Mouse (Mus musculus): ENCODE results near the gene Fxyd5.

Fxyd5 gene

DNA sequence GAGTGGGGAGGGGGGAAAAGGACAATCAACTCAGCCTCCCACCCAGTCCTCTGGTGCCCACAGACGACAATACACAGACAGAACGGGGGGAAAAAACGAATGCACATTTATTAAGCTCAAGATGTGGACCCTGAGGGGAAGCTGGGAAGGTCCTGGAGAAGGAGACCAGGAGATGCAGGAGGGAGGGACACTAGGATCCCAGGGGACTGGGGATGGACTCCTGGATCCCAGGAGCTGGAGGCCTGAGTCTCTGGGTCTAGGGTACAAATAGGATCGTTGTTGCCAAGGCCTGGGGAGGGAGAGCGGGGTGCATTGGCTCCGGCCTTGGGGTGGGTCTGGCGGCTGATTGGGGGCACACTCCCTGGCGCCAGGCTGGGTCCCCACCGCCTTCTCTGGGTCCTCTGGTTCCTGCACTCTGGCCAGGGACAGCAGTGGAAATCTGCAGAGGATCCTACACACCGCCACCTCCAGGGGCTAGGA, at the start of gene Fxyd5:
TSS of gene Fxyd5 (minus strand) at position 51 of the 480 bp plus-strand sequence.
- DNase-seq (ENCODE audit: low read depth) = peak; percentile 27

DNA sequence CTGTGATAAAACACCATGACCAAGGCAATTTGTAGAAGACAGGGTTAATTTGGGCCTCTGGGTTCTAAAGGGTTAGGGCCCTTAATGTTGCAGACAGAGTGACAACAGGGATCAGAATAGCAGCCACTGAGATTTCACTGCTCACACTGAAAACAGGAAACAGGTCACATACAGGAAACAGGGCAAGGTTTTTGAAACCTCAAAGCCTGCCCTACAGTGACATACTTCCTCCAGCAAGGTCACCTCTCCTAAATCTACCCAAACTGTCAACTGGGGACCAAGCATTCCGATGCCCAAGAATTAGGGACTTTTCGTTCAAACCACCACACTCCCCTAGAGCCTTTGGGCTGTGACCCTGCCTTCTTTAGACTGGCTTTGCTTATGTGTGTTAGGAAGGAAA, 47.4 kb upstream of the Fxyd5 start:
- peak; percentile 87 for DNase-seq (ENCODE audit: low read depth)

DNA sequence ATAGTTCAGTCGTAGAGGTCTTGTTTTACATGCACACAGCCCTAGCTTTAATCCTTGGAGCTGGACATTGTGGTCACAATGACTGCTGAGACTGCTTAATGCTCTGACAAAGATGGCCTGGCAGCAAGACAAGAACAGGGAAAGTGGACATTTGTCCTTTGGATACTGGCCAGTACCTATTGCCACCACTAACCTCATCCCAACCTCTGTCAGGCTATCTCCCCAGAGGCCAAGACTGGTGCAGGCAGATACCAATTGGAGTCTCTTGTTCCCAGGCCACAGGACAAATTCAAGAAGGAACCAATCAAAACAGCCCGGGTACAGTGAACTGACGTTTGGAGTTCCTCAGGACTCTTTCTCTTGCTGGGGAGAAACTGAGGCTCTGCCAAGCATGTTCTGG, 45.9 kb upstream of the Fxyd5 start:
- DNase-seq (ENCODE audit: low read depth) = no peak

DNA sequence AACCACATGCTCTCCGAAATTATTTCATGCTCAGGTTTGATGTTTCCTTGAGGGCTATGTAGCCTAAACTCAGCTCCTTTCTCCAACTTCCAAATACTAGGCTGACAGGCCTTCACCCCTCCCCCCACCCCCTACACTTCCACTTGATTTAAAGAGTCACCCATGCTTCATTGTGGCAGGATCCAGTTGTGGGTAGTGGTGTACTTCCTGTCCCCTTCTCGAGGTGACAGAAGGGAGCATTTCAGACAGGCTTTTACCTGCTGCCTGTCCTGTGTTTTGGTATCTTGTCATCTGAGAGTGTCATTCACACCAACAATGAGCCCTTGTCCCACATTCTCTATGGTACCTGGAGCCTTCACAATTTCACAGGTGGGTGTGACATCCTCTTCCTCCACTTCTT, 45.0 kb upstream of the Fxyd5 start:
- DNase-seq (ENCODE audit: low read depth) = peak; percentile 66

DNA sequence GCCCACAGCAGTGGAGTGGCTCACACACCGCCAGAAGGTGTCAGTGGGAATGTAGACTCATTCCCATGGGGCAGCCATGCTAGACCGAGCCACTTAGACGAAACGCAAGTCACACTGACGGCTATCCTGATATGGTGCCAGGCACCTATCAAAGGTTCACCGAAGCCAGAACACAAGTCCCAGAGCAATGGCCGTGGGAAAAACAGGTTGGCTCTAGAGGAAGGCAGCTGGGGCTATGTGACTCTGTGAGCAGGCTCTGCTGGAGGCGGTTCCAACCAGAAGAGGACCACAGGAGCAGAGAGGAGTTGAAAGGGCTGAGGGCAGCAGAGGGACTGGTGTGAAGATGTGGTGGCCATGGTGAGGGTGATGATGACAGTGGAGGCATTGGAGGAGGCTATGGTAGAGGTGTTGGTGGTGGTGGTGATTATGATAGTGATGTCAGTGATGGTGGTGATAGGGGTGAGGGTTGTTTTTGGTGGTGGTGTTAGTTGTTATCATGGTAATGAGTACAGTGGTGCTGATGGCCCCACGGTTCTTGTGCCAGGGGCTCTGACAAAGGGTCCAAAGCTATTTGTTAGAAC, 44.0 kb upstream of the Fxyd5 start:
- peak; percentile 53 for DNase-seq (ENCODE audit: low read depth)

DNA sequence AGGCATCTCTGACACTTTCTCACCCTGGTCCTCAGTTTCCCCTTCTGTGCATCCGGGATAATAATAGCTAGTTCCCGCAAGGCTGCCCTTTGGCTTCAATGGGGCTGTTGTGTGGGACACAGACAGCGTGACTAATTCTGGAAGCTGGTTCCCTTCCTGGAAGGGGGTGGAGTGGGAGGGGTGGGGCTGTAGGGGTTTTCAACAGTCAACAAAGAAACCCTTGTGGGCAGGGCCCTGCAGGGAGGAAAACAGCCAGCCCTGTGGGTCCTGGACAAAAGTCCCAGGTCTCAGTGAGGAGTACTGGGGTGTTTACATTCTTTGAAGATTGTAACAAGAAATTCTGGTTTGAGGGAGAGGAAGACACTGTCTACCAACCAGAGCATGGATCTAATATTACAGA, 42.9 kb upstream of the Fxyd5 start:
- DNase-seq (ENCODE audit: low read depth) = peak; percentile 34

DNA sequence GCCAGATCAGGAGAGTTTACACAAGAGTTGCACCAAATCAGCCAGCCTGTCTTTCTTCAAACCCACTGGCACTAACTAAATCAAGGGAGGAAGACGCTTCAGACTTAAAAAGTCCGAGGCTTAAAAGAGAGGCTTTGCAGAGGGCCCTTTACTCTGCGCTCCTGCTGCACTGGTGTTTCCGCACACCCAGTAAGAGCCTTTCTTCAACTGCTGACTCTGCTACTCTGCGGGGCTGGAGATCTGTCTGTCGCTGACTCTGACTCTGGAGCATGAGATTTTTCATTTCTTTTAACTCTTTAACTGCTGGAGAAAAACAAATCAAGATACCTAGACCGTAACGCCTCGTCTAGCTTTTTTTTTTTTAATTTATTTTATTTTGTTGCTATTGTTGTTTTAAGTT, 41.9 kb upstream of the Fxyd5 start:
- no peak for DNase-seq (ENCODE audit: low read depth)

DNA sequence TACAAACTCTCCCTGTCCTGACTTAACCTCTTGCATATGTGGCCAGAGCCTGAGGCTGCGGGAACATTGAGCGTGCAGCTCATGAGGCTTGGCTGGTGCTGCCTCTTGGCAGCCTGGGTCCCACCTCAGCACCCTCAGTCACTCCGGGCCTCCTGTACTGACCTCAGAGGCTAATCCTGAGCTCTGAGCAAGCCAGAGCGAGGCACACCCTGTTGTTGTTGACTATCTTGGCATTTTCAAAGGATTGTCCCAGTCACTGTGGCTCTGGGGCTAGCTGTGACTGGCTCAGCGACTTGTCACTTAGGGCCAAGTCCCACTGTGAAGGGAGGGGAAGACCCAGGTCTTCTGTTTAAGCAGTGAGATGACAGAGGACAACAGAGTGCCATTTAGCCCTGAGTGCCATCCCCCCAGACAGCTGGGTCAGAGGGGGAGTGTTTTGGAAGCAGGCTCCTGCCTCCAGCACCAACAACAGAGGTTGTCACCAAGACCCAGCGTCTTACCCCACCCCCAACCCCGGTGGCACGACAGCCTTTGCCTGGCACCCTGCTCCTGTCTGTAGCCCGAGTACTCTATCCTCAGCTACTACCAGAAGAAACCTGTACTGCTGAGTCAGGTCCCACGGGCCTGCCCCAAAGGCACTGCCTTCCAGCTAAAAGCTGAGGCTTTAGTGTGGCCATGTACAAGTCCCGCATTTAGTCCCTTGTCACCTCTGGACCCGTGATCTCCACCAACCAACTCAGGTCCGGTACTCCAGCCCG, 40.7 kb upstream of the Fxyd5 start:
- DNase-seq (ENCODE audit: low read depth) = no peak

DNA sequence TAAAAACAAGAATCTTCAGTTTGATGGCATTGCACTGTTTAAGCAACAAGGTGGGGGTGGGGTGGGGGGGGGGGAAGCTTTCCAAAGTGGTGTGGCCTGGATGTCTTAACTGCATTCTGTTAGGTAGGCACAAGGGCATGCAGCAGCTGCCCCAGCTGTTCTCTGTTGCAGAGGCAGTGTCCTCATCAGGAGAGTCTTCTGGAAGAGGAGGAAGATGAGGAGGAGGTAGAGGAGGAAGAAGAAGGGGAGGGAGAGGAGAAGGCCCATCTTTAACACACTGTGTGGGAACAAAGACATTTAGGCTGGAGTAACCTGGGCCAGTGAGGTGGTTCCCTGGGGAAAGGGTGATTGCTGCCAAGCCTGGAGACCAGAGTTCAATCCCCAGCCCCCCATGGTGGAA, 39.8 kb upstream of the Fxyd5 start:
- no peak for DNase-seq (ENCODE audit: low read depth)

DNA sequence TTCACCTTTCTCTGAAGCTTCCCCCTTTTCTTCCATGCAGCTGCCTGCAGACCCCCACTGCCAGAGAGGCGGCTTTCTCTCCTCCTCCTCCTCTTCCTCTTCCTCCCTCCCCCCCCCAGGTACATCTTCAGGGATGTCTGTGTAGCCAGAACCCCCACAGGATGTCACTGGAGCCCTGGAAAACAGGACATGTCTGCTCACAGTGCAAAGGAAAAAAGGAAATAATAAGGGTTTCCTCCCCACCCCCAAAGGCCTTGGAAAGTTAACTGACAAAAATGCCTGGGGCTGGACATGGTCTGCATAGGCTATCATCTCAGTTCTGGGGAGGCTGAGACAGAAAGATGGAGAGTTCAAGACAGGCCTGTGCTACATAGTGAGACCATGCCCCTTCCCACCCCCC, 38.8 kb upstream of the Fxyd5 start:
- DNase-seq (ENCODE audit: low read depth) = no peak

DNA sequence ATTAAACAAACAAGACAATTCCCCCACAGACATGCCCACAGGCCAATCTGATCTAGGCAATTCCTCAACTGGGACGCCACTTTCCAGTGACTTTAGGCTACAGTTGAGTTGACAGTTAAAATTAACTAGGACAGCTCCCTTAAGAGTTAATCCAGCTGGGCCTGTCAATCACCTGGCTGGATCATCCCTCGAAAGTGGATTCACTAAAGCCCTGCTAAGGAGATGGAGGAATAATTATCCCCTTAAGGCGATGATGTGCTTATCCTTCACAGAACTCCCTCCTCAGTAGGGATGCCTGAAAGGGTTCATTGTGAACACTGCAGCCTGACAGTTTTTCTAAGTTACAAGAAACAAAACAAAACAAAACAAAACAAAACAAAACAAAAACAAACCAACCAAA, 38.3 kb upstream of the Fxyd5 start:
- no peak for DNase-seq (ENCODE audit: low read depth)

DNA sequence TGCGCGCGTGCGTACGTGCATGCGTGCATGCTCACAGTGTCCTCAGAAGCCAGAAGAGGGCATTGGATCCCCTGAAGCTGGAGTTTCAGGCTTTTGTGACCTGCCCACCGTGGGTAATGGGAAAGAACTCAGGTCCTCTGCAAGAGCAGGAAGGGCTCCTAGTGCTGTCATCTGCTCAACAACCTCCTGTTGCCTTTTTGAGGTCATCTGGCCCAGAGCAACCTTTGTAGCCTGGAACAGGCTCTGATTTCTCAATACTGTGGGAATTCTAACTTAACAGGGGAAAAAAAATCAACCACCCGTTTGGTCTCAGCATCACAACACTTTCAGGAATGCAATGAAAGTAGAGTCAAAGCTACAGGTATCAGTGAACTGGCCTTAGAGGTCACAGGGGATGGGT, 37.4 kb upstream of the Fxyd5 start:
- DNase-seq (ENCODE audit: low read depth) = no peak

DNA sequence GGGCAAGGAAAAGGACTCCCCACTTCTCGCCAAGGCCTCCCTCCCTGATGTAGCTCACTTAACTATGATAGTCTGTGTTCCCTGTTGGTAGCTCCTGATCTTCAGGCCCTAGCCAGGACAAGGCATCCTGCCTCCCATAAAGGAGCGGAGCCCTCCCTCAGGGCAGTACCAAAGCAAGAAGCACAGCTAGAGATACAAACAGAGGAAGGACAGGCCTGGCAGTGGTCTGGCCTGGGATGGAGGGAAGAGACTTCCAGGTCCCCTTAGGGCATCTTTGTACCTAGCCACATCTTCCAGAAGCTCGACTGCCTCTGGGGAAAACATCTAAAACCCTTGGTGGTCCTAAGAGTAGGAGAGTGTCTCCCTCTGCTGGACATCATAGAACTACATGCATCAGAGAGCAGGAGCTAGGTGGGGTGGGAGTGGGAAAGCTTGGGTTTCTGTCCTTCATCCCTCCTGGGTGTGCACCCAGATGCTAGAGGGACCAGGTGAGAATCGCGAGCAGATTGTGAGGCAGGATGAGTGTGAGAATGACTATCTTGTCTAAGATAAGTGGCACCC, 35.7 kb upstream of the Fxyd5 start:
- DNase-seq (ENCODE audit: low read depth) = peak; percentile 72

DNA sequence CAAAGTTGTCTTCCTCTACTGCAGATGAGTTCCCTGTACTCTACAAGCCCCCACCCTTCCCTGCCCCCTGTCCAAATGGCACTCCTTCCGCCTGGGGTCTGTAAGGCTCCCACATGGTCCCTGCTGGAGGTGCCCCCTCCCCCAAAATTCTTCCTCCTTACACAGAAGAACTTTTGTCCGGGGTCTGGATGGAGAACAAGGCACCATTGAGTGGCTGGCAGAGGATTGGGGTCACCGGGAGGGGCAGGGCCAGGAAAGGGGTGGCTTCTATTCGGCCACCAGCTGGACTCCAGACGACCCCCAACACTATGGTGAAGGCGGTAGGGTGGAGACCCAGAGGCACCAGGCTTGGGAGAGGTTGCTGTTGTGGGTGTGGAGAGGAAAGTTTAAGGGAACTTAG, 35.2 kb upstream of the Fxyd5 start:
- DNase-seq (ENCODE audit: low read depth) = no peak

DNA sequence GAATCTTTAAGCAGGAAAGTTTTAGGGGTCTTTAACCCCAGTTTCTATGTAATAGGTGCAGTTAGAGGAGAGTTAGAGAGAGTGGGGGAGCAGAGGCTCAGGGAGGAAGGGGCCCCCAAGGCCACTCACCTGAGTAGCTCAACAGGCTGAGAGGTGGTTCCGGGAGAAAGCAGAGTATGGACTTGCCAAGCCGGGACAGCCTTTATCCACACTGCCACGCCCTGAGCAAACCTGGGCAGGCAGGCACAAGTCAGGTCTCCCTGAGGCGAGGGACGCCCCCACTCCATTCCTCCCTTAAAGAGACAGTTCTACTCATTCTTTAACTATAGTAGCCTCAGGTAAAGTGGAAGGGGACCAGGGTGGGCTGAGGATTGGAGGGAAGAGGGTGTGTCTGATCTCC, 34.2 kb upstream of the Fxyd5 start, which contains the start of gene Fxyd3:
TSS of gene Fxyd3 (minus strand) at position 213 of the 400 bp plus-strand sequence.
- no peak for DNase-seq (ENCODE audit: low read depth)

DNA sequence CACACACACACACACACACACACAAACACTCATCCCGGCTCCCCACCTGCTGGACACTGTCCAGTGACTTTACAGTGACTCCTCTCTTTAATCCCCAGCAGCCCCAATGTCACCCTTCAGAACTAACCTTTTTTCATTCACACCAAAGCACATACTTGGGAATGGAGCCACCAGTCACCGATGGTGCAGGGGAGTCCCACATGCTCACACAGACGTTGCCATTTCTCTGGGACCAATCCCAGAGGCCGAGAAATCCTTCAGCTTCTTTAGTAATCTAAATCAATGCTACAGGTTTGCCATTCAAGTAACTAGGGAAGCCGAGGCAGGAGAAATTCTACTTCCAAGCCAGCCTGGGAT, 32.4 kb upstream of the Fxyd5 start:
- DNase-seq (ENCODE audit: low read depth) = no peak

DNA sequence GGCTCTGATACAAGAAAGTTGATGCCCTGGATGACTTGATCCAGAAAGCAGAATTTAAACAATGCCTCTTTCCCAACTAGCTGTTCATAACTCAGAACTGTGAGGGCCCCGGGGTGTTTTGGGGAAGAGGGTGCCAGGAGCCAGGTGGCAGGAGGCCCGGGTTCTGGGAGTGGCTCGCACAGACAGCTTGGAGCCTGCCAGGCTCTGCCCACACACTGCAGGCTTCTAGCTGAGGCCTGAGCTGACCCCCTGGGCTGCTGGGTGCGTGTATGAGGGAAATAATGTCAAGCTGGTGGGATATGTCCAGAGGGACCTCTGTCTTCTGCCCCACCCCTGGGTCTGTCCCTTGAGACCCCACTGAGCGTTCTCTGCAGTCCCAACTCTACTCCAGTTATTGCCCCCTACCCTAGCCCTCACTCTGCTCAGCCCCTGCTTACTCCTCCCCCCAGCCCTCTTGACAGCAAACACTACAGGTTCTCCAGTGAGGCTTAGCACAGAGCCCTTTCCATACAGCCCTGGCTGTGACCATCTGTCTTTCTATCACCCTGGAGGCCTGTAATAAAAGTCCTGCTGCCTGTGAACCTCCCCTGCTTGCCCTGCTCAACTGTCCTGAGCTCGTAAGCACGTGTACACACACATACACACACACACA, 31.9 kb upstream of the Fxyd5 start:
- no peak for DNase-seq (ENCODE audit: low read depth)

DNA sequence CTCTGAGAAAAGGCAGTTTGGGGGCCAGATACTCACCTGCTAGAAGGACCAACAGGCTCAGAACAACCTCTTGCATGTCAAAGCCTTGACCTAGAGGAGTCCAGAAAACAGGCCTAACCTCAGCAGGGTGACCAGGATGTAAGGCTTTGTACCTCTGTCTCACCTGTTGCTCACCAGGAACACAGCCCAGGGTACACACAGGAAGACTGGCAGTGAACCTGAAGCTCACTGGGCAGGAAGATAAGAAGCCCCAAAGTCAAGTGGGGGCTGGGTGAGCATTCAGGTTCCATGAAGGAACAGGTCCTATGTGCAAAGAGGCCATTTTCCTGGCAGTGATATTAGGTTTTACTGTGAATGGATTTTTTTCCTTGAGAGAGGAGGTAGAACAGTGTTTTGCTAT, 31.3 kb upstream of the Fxyd5 start:
- no peak for DNase-seq (ENCODE audit: low read depth)

DNA sequence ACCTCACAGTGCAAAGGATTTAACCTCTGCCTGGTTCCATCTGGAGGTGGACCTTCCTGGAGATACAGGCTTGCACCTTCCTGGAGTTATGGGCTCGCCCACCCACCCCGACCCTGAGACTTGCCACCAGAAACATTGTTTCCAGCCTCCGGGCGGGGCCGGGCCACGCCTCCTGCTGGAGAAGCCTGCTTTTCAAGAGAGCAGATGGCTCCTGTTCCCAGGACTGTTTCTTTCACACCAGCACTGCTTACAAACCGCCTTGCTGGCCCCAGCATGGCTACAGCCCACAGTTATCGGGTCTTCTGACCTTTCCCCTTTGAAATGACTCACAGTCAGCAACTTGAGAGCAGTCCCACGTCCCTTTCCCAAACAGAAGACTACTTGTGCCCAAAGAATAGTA, 30.0 kb upstream of the Fxyd5 start:
- no peak for DNase-seq (ENCODE audit: low read depth)

DNA sequence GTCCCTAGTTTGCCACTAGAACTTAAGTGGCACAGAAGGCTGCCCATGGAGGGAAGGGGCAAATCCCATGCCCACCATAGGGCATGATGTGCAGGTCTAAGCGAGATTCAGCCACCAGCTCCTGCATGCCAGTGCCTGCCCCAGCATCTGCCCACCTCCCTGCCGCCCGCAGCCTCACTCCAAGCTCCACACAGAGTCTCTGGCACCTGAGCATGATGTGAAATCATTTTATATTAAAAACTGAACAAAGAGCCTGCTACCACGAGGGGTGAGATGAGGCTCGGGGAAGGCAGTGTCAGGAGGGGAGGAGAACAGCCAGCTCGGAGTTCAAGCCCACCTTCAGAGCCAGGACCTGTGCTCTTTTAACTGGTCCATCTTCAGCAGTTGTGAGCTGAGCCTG, 28.0 kb upstream of the Fxyd5 start:
- no peak for DNase-seq (ENCODE audit: low read depth)

DNA sequence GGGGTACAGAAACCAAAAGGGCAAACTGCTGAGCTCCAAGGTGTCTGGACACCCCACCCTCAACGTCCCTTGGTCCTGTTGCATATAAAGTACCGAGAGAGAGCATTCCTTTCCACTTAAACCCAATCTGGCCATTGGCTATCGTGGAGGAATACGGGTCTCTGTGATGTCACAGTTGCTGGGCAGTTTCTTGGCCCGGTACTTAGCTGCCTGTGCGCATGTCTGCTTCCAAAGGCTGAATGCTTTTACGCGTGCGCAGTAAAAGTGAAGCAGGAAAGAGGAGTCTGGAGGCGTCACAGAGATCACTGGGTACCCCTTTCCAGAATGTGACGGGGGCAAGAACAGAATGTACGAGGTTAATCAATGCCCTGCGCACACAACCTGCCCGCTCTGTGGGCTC, 27.2 kb upstream of the Fxyd5 start:
- DNase-seq (ENCODE audit: low read depth) = no peak

DNA sequence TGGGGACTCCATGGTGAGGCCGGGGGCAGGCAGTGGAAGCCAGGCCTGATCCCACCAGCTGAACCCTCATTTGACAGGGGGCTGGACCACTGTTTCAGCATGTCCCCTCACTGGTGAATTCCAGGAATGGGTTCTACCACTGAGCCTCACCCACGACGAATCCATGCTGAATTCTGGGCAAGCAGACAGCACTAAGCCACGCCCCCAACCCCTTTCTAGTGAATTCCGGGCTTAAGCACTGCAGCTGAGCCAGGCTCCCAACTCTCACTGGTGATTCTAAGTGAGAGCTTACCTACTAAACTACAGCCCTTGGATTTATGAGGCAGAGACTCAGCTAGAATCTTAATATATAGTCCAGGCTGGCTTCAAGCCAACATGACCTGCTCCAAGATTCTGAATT, 25.6 kb upstream of the Fxyd5 start:
- no peak for DNase-seq (ENCODE audit: low read depth)

DNA sequence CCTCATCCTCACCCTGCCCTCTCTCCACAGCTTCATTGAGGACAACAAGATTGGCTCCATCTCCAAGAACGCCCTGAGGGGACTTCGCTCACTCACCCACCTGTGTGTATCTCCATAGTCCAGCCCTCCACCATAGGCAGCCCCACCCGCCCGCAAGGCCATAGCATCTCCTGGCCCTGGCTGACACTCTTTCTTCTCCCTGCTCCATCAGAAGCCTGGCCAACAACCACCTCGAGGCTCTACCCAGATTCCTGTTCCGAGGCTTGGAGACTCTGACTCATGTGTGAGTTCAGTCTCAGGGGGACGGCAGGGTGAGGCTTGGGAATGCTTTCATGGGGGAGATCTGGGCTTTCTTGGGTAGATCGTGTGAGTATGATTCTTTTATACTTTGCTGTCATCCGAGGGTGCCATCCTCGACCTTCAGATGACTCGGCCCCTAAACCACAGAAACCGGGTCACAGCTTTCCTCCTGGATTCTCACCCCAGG, 20.8 kb upstream of the Fxyd5 start:
- DNase-seq (ENCODE audit: low read depth) = no peak
